Mouse (Mus musculus): ENCODE results near the gene Gm45717. TPM values are rescaled to one million over a fixed set of nuclear protein-coding genes. Genes with fewer than 3 reads are reported as not detected.
"Not testable (repeated sequence)": the region's sequence is repeated elsewhere in the genome, so short reads cannot be mapped to it uniquely, and the experiment has no call there.

The Gm45717 gene
- polyA plus RNA-seq, 1 experiment = not detected

DNA sequence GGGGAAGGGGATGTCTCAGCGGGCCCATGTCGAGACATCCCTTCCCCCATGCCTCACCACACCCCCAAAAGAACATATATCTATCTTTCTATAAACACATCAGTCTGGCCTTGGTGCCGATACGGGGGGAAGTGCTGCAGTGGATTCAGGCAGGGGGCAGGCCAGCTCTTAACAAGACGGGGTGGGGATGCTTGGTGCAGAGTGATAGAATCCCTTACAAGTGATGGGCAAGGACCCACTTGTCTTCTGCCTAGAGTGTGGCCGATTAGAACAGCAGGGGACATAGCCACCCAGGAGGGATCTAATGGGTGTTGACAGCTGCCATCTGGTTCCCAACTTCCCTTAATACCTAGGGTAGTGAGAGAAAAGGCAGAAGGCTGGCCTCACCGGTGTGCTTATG, 15.2 kb upstream of the Gm45717 start:
- no peak for TF ChIP-seq GATA1 (IDR thresholded peaks at IDR 0.05; ENCODE audit: low read length)
- TF ChIP-seq TAL1 (IDR thresholded peaks at IDR 0.05; ENCODE audit: low read length) = no peak
- Histone ChIP-seq H3K27me3 (ENCODE audit: control insufficient read depth) (peaks cover 7% of the 10 kb centered on the region; the same call in 1 of the 2 replicates), H3K36me3 (ENCODE audit: control insufficient read depth) (no peaks in the 10 kb centered on the region), H3K4me1 (ENCODE audit: control insufficient read depth) (peaks cover 3% of the 10 kb centered on the region), H3K9me3 (ENCODE audit: control insufficient read depth, low read length) (no peaks in the 10 kb centered on the region), H3K4me3 (replicated peaks) (no peak overlapping the region)

DNA sequence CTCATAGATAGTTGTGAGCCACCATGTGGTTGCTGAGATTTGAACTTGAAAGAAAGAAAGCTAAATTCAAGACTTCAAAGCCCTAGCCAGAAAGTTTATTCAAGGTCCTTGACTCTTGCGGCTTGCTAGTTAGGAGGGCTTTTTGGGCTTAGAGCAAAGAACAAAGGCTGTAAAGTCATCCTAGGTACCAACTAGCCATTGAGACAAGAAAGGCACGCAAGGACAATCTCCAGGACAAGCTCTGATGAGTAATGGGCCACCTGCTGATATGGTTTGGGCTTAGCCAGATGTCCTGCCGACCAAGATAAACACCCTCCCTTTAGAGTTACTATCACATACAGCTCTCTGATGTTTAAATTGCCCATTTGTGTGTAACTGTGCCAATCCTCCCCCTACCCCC, 13.0 kb upstream of the Gm45717 start:
- not testable (repeated sequence) for H3K27me3 ChIP-seq (ENCODE audit: control insufficient read depth); H3K9me3 ChIP-seq (ENCODE audit: control insufficient read depth, low read length); H3K4me3 ChIP-seq (replicated peaks); H3K4me1 ChIP-seq (ENCODE audit: control insufficient read depth); H3K36me3 ChIP-seq (ENCODE audit: control insufficient read depth)

DNA sequence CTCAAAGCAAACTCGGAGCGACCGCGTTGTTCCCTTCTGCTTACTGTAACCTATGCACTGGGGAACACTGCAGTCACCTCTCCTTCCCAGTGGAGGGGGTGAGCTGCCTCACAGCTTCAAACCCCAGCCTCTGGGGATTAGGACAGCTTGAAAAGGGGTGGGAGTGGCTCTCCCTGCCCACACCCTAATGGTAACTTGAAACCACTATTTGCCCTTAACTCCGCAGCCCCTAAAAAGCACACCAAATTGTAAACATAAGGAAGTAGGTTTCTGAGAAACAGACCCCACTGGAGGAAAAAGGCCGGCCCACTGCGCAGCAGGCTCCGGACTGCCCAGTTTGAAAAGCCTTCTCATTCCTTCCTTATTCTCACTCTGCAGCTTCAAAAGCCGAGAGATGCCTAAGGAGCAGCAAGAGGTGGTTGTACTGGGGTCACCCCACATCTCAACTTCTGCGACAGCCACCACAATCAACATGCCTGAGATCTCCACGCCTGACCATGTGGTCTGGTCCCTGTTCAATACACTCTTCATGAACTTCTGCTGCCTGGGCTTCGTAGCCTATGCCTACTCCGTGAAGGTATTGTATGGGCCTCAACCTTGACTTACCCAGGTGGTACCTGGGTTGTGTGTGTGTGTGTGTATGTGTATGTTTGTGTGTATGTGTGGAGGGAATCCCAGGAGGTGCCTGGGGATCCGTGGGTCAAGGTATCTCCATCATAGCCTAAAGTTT, 12.3 kb upstream of the Gm45717 start:
- Histone ChIP-seq H3K36me3 (ENCODE audit: control insufficient read depth) (no peaks in the 10 kb centered on the region), H3K4me3 (replicated peaks) (no peak overlapping the region), H3K9me3 (ENCODE audit: control insufficient read depth, low read length) (no peaks in the 10 kb centered on the region), H3K27me3 (ENCODE audit: control insufficient read depth) (peaks cover 7% of the 10 kb centered on the region; the same call in 1 of the 2 replicates), H3K4me1 (ENCODE audit: control insufficient read depth) (peaks cover 3% of the 10 kb centered on the region)
- TF ChIP-seq GATA1 (IDR thresholded peaks at IDR 0.05; ENCODE audit: low read length) (no peak), TAL1 (IDR thresholded peaks at IDR 0.05; ENCODE audit: low read length) (no peak)

DNA sequence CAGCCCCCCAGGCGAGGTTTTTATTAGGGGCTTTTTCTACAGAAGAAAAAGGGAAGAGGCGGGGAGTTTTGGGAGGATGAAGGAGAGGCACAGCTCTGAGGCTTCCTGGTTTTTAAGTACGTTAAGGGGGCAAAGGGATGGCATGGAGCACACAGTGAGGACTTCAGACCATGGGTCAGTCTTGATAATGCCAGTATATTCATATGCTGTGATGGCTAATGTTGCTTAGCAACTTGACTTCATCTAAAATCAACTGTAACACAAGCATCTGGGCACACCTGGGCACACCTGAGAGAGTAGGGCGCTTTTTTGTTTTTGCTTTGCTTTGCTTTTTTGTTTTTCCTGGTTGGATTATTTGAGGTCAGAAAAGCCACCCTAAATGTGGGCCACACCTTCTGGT, 11.2 kb upstream of the Gm45717 start, which contains the start of gene Ifitm1:
TSS of gene Ifitm1 (plus strand) at position 301 of the 400 bp plus-strand sequence.
- Histone ChIP-seq H3K27me3 (ENCODE audit: control insufficient read depth) (peaks cover 7% of the 10 kb centered on the region; the same call in 1 of the 2 replicates), H3K4me1 (ENCODE audit: control insufficient read depth) (peaks cover 3% of the 10 kb centered on the region), H3K9me3 (ENCODE audit: control insufficient read depth, low read length) (no peaks in the 10 kb centered on the region), H3K36me3 (ENCODE audit: control insufficient read depth) (no peaks in the 10 kb centered on the region), H3K4me3 (replicated peaks) (no peak within 1 kb of the TSS)
- TF ChIP-seq TAL1 (IDR thresholded peaks at IDR 0.05; ENCODE audit: low read length) (no peak), GATA1 (IDR thresholded peaks at IDR 0.05; ENCODE audit: low read length) (no peak)

DNA sequence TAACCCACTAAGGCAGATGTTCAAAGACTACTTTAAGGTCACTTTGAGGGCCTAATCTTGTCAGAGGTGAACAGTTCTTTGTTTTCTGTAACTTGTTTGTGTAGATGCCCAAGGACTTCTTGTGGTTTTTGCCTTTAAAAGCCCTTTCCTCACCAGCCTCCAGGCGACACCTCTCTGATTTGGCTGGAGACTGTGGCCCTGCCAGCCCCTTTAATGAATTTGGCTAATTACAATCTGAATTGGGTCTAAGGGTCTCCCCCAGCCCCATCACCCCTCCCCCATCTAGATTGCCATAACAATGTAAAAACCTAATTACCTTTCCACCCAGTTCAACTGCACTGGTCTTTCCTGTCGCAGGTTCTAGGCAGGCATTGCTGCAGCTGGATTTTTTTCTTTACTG, 7.0 kb upstream of the Gm45717 start:
- Histone ChIP-seq H3K36me3 (ENCODE audit: control insufficient read depth) (no peaks in the 10 kb centered on the region), H3K4me1 (ENCODE audit: control insufficient read depth) (no peaks in the 10 kb centered on the region), H3K27me3 (ENCODE audit: control insufficient read depth) (0 out of 2 replicates have a peak, but pooled peaks cover 1% of the 10 kb centered on the region), H3K9me3 (ENCODE audit: control insufficient read depth, low read length) (no peaks in the 10 kb centered on the region), H3K4me3 (replicated peaks) (no peak overlapping the region)
- no peak for TF ChIP-seq TAL1 (IDR thresholded peaks at IDR 0.05; ENCODE audit: low read length)
- no peak for TF ChIP-seq GATA1 (IDR thresholded peaks at IDR 0.05; ENCODE audit: low read length)

DNA sequence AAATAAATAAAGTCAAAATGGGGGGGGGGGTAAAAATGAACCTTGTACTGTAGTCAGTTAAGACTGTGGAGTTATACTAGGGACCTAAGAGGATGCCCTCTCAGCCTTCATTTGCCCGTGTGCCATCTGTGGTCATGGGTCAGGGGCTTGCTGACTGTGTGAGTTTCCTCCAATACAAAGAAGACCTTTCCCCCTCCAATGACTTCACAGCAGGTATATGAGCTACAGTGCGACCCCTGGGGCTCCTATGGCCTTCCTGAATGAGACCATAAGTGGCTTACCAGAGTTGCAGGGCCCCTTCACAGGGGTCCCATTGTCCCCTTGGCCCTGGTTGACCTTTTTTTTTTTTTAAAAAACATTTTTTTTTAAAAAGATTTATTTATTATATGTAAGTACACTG, 5.7 kb upstream of the Gm45717 start:
- H3K9me3 ChIP-seq (ENCODE audit: control insufficient read depth, low read length) = no peaks in the 10 kb centered on the region
- no peaks in the 10 kb centered on the region for H3K36me3 ChIP-seq (ENCODE audit: control insufficient read depth)
- H3K4me3 ChIP-seq (replicated peaks) = no peak overlapping the region
- TF ChIP-seq GATA1 (IDR thresholded peaks at IDR 0.05; ENCODE audit: low read length) (no peak), TAL1 (IDR thresholded peaks at IDR 0.05; ENCODE audit: low read length) (no peak)
- no peaks in the 10 kb centered on the region; the same call in 1 of the 2 replicates for H3K4me1 ChIP-seq (ENCODE audit: control insufficient read depth)
- H3K27me3 ChIP-seq (ENCODE audit: control insufficient read depth) = no peaks in the 10 kb centered on the region

DNA sequence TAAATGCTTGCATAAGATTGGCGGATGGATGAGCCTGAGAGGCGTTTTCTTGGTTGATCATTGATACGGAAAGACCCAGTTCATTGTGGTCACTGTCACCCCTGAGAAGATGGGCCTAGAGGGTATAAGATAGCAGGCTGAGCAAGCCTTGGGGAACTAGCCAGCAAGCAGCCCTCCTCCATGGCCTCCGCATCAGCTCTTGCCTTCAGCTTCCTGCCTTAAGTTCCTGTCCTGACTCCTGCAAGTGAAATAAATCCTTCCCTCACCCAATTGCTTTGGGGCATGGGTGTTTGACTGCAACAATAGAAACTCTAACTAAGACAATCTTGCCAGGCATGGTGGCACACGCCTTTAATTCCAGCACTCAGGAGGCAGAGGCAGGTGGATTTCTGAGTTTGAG, 4.3 kb upstream of the Gm45717 start:
- no peak overlapping the region for H3K4me3 ChIP-seq (replicated peaks)
- no peaks in the 10 kb centered on the region for H3K9me3 ChIP-seq (ENCODE audit: control insufficient read depth, low read length)
- TF ChIP-seq TAL1 (IDR thresholded peaks at IDR 0.05; ENCODE audit: low read length) (no peak), GATA1 (IDR thresholded peaks at IDR 0.05; ENCODE audit: low read length) (no peak)
- H3K27me3 ChIP-seq (ENCODE audit: control insufficient read depth) = no peaks in the 10 kb centered on the region
- H3K4me1 ChIP-seq (ENCODE audit: control insufficient read depth) = peaks cover 10% of the 10 kb centered on the region
- H3K36me3 ChIP-seq (ENCODE audit: control insufficient read depth) = no peaks in the 10 kb centered on the region

DNA sequence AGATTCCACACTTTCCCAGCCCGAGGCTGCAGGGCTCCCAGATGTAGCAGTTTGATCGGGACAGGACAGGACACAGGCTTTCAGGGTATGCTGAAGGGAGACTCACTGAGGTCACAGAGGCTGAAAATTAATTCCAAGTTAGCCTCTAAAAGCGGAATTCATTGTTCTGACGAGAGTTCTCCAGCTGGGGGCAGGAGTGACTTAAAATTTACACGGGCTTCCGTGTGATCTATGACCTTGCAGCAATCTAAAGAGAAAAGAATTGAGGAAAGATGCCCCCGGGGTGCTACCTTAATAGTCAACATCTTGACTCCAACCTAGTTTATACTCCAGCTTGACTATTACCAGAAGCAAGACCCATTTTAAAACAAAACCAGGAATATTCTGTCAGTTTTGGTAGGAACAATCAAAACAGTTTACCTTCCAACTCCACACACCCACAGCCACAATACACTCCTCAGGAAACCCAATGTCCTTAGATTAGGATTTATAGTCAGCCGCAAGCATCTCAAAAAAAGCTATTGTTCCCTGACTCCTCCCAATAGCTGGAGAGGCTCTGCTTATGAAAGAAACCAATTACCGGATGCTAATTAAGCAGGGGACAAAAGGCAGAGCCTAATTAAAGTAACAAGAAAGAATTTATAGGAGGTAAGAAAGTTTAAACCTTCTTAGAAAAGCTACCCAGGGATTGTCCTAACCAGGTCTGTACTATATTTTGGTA, 3.6 kb upstream of the Gm45717 start:
- H3K4me1 ChIP-seq (ENCODE audit: control insufficient read depth) = peaks cover 15% of the 10 kb centered on the region
- TF ChIP-seq GATA1 (IDR thresholded peaks at IDR 0.05; ENCODE audit: low read length) = no peak
- TF ChIP-seq TAL1 (IDR thresholded peaks at IDR 0.05; ENCODE audit: low read length) = no peak

DNA sequence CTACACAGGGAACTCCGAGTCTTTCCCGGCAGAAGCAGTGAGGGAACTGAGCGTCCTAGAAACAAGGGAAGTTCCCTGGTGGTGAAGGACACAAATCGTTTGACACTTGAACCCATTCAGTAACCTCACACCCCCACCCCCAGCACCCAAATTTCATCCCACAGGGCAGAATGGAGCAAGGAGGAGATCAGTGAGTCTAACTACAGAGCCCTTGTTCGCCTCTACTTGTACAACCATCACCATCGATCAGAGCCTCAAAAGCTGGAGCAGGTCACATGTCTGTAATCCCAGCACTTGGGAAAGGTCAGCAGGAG, 776 bp upstream of the Gm45717 start:
- peaks cover 19% of the 10 kb centered on the region for H3K4me1 ChIP-seq (ENCODE audit: control insufficient read depth)
- H3K9me3 ChIP-seq (ENCODE audit: control insufficient read depth, low read length) = no peaks in the 10 kb centered on the region
- TF ChIP-seq GATA1 (IDR thresholded peaks at IDR 0.05; ENCODE audit: low read length) = no peak
- no peak for TF ChIP-seq TAL1 (IDR thresholded peaks at IDR 0.05; ENCODE audit: low read length)
- H3K27me3 ChIP-seq (ENCODE audit: control insufficient read depth) = no peaks in the 10 kb centered on the region
- H3K36me3 ChIP-seq (ENCODE audit: control insufficient read depth) = peaks cover 6% of the 10 kb centered on the region; the same call in 1 of the 2 replicates
- no peak overlapping the region for H3K4me3 ChIP-seq (replicated peaks)

More for the DNA sequence above, 3.6 kb upstream of the Gm45717 start:
- Histone ChIP-seq H3K4me3 (replicated peaks) (no peak overlapping the region), H3K9me3 (ENCODE audit: control insufficient read depth, low read length) (no peaks in the 10 kb centered on the region), H3K27me3 (ENCODE audit: control insufficient read depth) (no peaks in the 10 kb centered on the region), H3K36me3 (ENCODE audit: control insufficient read depth) (no peaks in the 10 kb centered on the region)

Measured in erythroblast, embryonic 14.5 days (primary cell).